Mouse (Mus musculus) heart, postnatal 25 days (tissue): ENCODE results near the gene Tubgcp3. TPM values are rescaled to one million over a fixed set of nuclear protein-coding genes. Genes with fewer than 3 reads are reported as not detected.
"Not testable (repeated sequence)": the region's sequence is repeated elsewhere in the genome, so short reads cannot be mapped to it uniquely, and the experiment has no call there.

ENCODE experiments used
- DNase-seq: peaks from one replicate; pipeline ENCODE4 v3.0.0; 2022; ENCODE audit warnings: low spot score
- intact Hi-C: fragments of 180-260 bp; cut with DNase I; formaldehyde crosslinking; loops from one replicate; pipeline ENCODE4 v1.15.1; 2025
- total RNA-seq, 2 experiments: library from RNA; stranded (reverse); gene quantifications; 2 replicates each; pipeline ENCODE4 v1.2.3; 2021

The Tubgcp3 gene
- total RNA-seq, 2 experiments from 2014 or later: 11.1 to 12.6 TPM

DNA sequence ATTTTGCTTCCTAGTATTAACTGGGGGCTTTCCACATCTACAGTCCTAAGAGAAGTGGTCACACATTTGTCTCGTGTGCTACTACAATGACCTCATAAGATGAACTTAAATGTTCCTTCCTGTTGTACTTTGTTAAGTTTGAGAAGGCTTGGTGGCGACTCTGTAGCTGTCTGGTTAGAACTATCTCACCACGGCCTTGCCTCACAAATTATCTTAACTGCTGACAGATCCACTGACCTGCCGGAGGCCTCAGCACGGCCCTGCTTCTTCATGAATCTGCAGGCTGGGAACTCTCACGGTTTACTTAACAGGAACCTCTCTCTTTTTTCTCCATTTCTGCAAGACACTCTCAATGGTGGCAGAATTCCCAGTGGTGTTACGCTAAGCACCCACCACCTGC lies 27.2 kb downstream of the Tubgcp3 start:
- intact Hi-C loops: no loop called here
- no peak for DNase-seq

DNA sequence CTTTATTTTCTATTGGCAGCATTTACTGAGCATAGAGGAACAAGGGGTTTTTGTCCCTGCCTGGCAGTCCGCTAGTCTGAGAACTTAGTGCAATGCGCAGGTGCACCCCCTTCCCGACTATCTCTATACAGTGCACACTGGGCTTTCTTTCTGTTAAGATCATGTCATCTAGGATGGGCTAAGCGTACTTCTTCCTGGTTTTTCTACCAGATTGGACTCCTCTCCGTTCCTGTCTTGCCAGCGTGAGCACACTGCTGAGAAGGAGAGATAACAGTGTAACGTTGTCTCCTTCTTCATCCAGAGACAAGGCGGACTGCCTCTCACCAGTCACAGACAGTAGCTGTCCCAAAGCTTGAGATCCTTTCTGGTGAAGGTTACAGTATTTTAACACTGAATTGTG lies 27.7 kb downstream of the Tubgcp3 start:
- intact Hi-C loops: no loop called here
- DNase-seq: no peak

DNA sequence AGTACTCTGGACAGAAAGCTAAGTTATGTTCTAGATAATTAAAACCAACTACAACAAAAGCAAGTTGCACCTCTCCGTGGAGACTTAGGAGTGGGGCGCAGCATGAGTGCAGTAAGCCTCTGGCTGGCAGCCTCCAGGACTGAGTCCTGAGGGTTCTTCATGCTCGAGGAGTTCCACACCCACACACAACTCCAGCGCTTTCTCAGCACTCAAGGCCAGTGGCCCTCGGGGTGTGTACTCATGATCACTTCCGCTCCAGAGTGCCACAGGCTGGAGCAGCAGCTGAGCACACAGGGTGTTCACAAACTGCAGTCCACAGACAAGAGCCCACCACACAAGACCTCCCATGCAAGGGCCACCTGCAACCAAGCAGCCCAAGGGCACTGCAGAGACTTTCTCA lies 30.5 kb downstream of the Tubgcp3 start:
- intact Hi-C loops: no loop called here
- no peak for DNase-seq

DNA sequence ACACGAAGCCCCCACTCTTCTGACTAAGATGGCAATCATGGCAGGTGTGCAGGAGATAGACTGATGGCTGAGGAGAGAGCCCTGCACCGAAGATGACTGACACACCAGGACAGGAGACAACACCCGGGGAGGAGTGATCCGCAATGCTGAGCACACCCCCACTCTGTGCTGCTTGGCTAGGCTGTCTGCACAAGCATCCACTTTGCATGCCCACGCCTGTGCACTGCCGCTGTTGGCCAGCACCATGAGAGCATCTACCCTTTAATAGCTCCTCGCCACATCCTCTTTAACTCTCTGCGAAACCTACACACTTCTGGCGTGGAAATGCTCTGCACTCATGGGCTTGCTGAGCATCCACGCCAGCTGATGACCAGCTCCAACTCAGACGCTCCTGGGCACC lies 33.6 kb downstream of the Tubgcp3 start:
- no peak for DNase-seq
- intact Hi-C loops: no loop called here

DNA sequence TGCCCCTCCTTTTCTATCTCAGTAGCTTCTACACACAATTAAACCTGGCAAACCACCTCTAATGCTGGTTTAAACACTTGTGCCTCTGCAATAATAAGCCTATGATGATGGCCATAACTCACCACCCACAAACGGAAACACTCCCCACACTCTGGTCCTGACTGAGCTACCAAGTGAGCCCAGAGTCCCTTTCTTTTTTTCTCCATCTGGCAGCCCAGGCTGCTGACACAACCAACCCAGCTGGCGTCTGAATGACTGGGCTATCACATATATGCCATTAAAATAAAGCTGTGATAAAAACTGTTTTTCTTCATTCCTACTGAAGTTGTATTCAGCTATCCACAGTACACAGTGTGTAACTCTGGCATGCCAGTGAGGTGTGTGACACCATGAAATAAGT lies 36.7 kb downstream of the Tubgcp3 start:
- DNase-seq: no peak
- intact Hi-C loops: no loop called here

DNA sequence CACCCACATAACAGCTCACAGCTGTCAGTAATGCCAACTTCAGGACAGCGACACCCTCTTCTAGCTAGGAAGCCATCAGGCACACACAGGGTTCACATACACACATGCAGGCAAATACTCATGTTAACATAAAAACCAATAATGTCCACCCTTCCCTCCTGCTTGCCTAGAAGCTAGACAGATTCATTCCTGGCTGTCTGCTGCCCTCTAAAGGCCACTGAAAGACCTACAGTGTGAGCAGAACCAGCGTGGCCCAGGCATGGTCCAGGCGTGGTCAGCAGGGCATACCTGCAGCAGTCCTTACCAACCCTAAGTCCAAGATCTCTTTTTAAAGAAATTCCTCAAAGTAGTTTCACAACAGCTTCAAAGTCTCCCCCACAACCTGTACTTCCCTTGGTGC lies 43.0 kb downstream of the Tubgcp3 start:
- DNase-seq: no peak
- intact Hi-C loops: no loop called here

DNA sequence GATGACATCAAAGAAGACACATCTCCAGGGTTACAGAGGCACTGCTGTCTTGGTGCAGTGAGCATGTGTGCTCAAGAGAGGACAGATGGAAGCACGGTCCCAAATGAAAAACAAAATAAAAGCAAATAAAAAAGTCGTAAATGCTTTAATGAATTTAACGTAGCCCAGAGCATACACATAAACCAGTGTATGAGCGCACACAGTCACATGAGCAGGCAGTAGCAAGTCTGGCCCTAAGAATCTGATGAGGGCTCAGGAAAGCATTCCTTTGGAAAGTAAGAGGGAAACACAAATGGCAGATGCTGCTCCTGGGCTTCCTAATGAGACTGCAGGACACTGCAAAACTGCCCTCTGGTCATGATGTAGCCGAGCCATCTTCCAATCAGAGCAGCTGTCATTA lies 46.2 kb downstream of the Tubgcp3 start:
- intact Hi-C loops: no loop called here
- DNase-seq: no peak

DNA sequence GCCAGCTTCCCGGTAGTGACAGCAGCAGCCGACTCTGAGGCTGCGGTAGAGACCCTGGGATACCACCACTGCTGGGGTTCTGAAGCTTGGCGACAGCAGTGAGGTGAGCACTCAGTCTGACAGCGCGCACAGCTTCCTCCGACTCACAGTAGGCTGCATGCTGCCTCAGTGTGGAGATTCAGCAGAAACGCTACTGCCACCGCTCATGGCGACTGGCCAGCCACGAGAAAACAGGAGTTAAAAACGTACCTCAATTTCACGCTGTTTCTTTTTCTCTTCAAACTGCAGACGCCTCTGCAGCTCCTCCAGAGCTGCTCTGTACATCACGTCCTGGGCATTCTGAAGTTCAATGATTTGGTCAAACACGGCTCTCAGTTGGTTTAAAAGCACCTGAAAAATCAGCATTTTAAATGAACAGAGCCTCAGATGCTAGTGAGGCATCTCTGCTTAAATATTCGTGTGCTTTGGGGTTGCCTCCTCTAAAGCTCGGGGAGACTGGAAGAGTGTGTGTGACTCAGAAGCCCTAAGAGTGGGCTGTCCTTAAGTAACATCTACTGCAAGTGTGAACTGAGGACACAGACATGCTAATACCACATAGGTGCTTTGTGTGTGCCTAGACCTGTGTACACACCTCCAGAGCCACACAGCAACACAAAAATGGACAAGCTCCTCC lies 50.4 kb downstream of the Tubgcp3 start:
- intact Hi-C loops: no loop called here
- no peak for DNase-seq

DNA sequence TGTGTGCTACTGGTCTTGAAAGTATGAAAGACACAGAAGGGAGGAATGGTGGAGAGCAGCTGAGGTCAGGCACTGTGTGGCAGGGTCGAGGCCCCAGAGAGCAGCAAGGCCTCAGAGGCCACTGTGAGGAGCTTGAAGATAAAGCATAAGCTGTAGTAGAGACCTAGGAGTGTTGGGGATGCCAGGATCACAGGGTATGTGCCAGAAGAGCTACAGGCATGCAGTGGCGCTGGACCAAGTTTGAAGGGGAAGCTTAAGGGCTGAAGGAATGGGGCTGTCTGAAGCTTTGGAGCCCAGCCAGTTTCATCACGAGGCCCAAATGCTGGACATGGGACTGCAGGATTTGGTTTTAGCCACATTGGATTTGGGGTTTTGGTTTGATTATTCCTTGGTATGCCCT lies 54.7 kb downstream of the Tubgcp3 start:
- DNase-seq, intact Hi-C loops: not testable (repeated sequence)

DNA sequence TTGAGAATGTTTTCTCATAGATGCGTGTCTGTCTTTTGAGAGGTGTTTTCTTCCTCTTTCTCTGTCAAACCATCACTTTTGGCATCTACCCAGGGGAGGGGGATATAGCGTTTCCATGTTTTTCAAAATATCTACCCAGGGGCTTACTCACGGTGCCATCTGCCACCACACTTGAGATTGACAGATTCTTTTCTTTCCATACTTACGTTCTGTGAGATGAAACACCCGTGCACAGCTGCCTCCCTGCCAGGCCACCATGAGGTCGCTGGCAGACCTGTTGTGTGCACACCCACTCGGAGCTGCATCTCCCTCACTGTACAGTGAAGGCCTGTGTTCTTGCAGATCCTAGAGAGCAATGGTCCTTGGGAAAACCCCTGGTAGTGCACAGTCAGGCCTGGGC lies 58.8 kb downstream of the Tubgcp3 start:
- intact Hi-C loops: no loop called here
- DNase-seq: no peak

DNA sequence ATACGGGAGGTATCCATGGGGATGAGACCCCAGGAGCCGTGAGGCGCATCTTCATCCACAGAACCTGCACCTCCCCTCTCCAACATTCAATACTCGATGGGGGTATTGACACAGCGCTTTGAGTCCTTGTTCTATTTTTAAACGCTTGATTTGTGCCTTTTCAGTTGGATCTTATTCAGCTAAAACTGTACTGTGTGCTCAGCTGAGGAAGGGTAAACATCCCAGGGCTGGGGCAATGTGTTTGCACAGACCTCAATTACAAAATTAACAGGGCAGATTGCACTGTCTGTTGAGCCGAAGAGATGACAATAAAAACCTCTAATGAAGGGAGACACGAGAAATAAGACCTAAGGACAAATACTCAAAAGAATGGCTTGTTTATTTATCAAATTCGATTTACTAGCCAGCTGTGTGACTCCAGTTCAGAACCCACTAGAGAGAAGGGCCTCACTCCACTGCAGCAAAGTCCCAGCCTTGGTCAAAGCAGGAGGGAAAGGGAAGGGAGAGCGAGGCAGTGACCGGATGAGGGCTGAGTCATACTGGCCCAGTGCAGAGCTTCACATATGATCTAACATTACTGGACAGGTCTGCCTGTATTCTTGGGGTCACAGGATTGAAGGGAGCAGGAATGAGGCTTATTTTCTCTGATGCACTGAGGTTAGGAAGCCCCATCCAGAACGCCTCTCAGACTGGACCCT lies 62.1 kb downstream of the Tubgcp3 start:
- DNase-seq: no peak
- intact Hi-C loops: no loop called here

DNA sequence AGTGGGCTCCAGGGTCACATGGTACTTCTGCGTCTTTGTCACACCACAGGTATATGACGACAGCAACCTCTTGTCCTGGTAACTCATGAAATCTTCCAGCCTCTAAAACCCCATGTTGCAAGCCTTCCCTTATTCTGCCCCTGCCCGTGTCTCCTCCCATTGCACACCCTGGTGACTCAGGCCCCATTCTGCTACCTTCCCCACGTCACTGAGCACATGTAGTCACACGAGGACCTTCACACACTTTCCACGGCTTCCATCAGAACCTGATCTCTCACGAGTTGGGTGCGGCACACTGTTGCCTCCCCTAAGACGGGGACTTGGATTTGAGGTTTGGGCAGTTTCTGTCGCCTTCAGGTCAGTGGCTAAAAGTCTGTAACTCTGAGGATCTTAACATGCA lies 63.2 kb downstream of the Tubgcp3 start:
- DNase-seq: no peak
- intact Hi-C loops: no loop called here

DNA sequence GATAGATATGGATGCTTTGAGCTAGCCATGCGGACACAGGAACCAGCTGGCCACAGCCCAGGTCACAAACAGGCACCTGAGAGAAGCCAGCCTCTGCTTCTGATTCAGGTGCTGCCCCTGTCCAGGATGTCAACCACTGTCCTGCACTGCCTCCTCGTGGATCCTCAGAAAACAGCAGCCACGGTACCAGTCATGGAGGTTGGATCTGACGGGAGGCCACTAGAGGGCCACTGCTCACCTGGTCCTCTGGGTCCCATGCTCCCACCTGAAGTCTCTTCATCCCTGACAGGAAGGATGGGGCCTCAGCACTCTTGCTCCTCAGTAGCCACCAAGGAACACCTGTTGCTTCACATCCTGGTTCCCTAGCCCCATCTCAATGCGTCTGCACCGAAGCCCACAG lies 64.8 kb downstream of the Tubgcp3 start:
- no peak for DNase-seq
- intact Hi-C loops: loop anchor here (2.0 kb wide), 1 partner anchor 650 kb away; no protein-coding TSS in a partner anchor

DNA sequence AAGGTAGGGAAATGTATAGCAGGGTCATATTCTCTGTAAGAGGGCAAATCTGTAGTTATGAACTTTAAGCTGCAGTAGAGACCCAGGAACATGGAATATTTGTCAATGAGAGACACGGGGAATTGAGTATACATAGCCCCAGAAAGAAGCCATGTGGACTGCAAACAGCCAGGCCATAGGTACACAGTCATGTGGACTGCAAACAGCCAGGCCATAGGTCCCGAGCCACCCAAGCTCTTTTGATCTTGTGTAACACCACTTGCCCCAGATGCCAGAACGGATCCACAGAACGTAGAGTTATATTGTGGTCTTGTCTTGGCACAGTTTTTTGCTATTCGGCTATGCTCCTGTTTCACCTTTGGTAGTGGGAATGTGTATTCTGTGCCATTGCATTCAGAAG lies 88.3 kb downstream of the Tubgcp3 start:
- DNase-seq: no peak
- intact Hi-C loops: loop anchor here (2.0 kb wide), 1 partner anchor 919 kb away; no protein-coding TSS in a partner anchor

DNA sequence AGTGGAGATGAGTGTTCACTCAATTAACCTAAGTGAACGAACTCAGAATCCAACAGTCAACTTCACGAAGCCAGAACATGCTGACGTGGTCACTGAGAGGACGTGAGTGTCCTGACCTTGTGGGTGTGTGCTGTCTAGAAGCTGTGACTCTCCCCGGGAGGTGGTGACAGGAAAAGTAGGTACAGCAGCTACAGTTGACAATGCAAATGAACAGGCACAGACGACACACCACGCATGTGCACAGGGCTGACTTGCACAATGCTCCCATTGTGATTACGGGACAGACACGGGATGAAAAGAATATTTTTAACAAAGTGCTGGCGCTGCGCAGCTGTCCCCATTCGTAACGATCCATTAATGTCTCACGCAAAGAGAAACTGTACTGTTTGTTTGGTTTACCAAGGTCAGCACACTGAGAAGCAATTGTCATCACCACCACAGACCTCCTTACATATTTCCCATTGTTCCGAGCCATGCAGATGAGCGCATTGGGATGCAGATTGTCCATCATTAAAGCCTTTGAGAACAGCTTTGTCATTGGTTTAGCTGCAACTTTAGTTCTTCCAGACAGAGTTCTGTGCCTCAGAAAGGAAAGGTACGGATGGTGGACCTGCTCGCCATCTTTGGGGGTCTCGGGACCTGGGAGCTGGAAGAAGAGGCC lies 92.6 kb downstream of the Tubgcp3 start:
- intact Hi-C loops, DNase-seq: not testable (repeated sequence)

DNA sequence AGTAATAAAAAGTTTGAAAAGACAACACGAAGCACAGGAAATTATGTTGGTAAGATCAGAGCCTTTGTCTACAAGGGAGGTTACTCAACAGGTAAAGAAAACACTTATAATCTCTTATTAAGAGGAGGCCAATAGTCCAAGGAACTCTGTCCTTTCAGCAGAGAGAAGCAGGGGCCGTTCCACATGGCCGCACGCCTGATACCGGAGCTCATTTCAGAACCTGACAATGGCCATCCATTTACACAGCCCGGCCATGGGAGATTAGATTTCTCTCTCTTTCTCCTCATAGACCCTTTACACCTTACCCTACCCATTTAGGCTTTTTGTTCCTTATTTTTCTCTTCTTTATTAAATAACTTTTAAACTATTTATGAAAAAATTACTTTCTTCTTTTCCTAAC lies 95.3 kb downstream of the Tubgcp3 start:
- DNase-seq: no peak
- intact Hi-C loops: no loop called here

DNA sequence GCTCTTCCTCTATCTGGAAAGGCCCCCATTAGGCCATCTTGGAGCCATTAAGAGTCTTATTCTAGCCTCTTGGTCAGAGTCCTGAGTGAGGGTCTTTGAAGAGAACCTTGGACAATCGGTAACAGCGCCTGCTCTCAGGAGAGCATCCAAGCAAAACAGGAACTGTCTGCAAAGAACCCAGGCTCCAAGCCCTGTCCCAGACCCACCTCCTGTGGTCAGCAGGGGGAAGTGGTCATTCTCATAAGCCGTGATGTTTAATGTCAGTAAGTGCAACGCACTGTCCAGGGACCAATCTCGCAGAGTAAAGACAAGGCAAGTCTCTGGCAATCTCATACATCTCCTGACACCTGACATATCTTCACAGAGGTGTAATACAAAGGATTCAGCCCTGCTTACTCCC lies 96.0 kb downstream of the Tubgcp3 start:
- no peak for DNase-seq
- intact Hi-C loops: no loop called here

DNA sequence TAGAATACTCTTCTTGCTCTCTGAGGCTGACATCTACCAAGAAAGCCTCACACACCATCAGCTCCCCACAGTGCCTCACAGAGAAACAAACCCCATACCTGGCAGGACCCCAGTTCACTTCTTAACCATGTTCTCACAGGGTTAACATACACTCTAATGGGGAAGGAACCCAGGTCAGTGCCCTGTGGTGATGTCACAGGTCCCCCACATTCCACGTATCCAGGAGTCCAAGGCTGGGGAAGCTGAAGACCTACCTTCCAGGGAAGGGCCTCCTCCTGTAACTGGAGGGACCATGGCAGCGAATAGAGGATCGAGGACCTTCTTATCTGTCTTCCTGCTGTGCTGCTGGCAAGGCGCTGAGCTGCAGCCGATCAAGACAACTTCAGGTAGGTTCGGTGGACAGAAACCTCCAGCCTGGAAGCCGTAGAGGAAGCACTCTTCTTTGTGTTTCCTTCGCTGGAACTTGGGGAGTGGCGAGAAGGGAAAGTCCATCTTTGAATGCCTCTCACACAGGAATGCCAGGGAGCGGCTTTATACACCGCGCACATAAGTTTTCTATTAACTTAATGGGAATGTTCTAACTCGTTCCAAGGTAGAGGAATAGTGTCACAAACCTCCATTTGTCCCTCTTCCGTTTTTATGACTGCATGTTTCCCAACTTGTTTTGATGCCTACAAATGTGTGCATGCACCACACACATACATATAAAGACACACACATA lies 99.1 kb downstream of the Tubgcp3 start, which contains the start of gene Spaca7:
Spaca7 (plus strand) TSS at position 216 of the 721 bp plus-strand sequence.
- intact Hi-C loops: no loop called here
- DNase-seq: no peak

DNA sequence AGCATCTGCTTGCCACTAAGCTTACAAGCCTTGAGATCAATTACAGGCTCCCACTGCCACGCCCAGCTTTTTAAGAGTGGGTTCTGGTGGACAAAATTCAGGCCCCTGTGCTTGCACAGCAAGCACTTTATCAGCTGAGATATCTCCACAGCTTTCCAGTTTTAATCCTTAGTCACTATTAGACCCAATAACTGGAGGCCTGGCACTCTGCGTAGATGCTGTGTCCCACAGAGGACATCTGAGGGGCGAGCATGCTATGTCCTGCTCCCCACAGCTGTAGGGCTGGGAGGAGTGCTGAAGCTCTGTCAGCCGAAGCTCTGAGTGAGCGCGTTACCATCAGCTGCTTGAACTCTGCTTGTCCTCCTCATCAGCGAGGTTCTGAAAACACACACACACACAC lies 105.5 kb downstream of the Tubgcp3 start:
- intact Hi-C loops: no loop called here
- DNase-seq: no peak

DNA sequence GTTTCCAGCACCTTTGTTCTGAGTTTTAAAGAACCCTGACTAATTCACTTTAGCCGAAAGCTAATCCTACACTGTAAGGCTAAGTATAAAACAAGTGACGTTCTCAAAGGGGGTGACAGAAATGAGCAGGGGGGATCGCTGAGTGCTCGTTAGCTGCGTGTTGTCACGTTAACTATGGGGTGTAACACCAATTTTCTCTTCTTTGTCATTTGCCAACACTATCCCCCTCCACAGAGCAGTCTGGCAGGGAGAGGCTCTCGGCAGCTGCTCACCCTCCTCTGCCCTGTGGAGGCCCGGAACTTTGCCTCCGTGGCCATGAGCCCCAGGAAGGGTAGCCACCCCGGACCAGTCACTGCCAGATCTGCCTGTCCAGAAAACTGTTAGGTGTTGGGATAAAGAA lies 106.6 kb downstream of the Tubgcp3 start:
- intact Hi-C loops: loop anchor here (2.0 kb wide), 1 partner anchor 567 kb away; no protein-coding TSS in a partner anchor
- DNase-seq: no peak
